Mouse (Mus musculus): ENCODE results near the gene Cnksr3. TPM values are rescaled to one million over a fixed set of nuclear protein-coding genes. Genes with fewer than 3 reads are reported as not detected.

Cnksr3 gene
- total and polyA plus RNA-seq, 2 experiments: 3.3 to 3.8 TPM

GRCm38 (mm10) chr10:7209691-7210455, 2.2 kb downstream of the Cnksr3 start:
- H3K27ac ChIP-seq (replicated peaks; ENCODE audit: insufficient read depth, low read depth, low read length): no peak overlapping the region
- H3K79me2 ChIP-seq (ENCODE audit: control insufficient read depth, insufficient read depth, low read length): peaks cover 47% of the 10 kb centered on the region
- H3K4me3 ChIP-seq (ENCODE audit: insufficient read depth, low read depth, low read length): peak overlapping the region; percentile 97
- no peak for DNase-seq (ENCODE audit: extremely low read depth, low read depth, low spot score)
- no peaks in the 10 kb centered on the region for H3K27me3 ChIP-seq (ENCODE audit: control insufficient read depth, insufficient read depth, low read length)
- no peak for TF ChIP-seq POLR2A (IDR thresholded peaks at IDR 0.05; ENCODE audit: extremely low read depth, insufficient read depth, low read length)
- no peak for TF ChIP-seq CTCF (IDR thresholded peaks at IDR 0.05; ENCODE audit: low read depth, low read length)
- H3K36me3 ChIP-seq (ENCODE audit: control insufficient read depth, insufficient read depth, low read length): no peaks in the 10 kb centered on the region
- 67% methylated on average over 5 of the region's 5 CpGs for WGBS
- H3K9ac ChIP-seq (ENCODE audit: low read depth, low read length): peak overlapping the region; percentile 40; the same call in 1 of the 2 replicates
- H3K4me1 ChIP-seq (ENCODE audit: control insufficient read depth, insufficient read depth, low read length): peaks cover 14% of the 10 kb centered on the region

- DNase-seq (ENCODE audit: extremely low read depth, low read depth, low spot score): peak; percentile 59
- TF ChIP-seq POLR2A (IDR thresholded peaks at IDR 0.05; ENCODE audit: extremely low read depth, insufficient read depth, low read length): no peak
- TF ChIP-seq CTCF (IDR thresholded peaks at IDR 0.05; ENCODE audit: low read depth, low read length): no peak
- Histone ChIP-seq H3K4me3 (ENCODE audit: insufficient read depth, low read depth, low read length) (0 out of 2 replicates have a peak overlapping the region, but pooled peaks have one; percentile 7), H3K27me3 (ENCODE audit: control insufficient read depth, insufficient read depth, low read length) (no peaks in the 10 kb centered on the region), H3K9ac (ENCODE audit: low read depth, low read length) (0 out of 2 replicates have a peak overlapping the region, but pooled peaks have one; percentile 8), H3K36me3 (ENCODE audit: control insufficient read depth, insufficient read depth, low read length) (no peaks in the 10 kb centered on the region), H3K27ac (replicated peaks; ENCODE audit: insufficient read depth, low read depth, low read length) (no peak overlapping the region), H3K79me2 (ENCODE audit: control insufficient read depth, insufficient read depth, low read length) (peaks cover 54% of the 10 kb centered on the region), H3K4me1 (ENCODE audit: control insufficient read depth, insufficient read depth, low read length) (peaks cover 14% of the 10 kb centered on the region)
- 25% methylated on average over 10 of the region's 10 CpGs for WGBS
Measured at GRCm38 (mm10) chr10:7208859-7209441, 3.1 kb downstream of the Cnksr3 start.

GRCm38 (mm10) chr10:7207301-7207700, 4.7 kb downstream of the Cnksr3 start:
- peak; percentile 24 for DNase-seq (ENCODE audit: extremely low read depth, low read depth, low spot score)
- WGBS: 79% methylated on average over 11 of the region's 11 CpGs
- peaks cover 11% of the 10 kb centered on the region for H3K4me1 ChIP-seq (ENCODE audit: control insufficient read depth, insufficient read depth, low read length)

GRCm38 (mm10) chr10:7206571-7206970, 5.5 kb downstream of the Cnksr3 start:
- H3K9ac ChIP-seq (ENCODE audit: low read depth, low read length): no peak overlapping the region
- peaks cover 11% of the 10 kb centered on the region for H3K4me1 ChIP-seq (ENCODE audit: control insufficient read depth, insufficient read depth, low read length)
- no peaks in the 10 kb centered on the region for H3K36me3 ChIP-seq (ENCODE audit: control insufficient read depth, insufficient read depth, low read length)
- DNase-seq (ENCODE audit: extremely low read depth, low read depth, low spot score): no peak
- WGBS: 73% methylated on average over 7 of the region's 7 CpGs
- H3K27ac ChIP-seq (replicated peaks; ENCODE audit: insufficient read depth, low read depth, low read length): no peak overlapping the region
- no peaks in the 10 kb centered on the region for H3K27me3 ChIP-seq (ENCODE audit: control insufficient read depth, insufficient read depth, low read length)
- H3K79me2 ChIP-seq (ENCODE audit: control insufficient read depth, insufficient read depth, low read length): peaks cover 68% of the 10 kb centered on the region
- H3K4me3 ChIP-seq (ENCODE audit: insufficient read depth, low read depth, low read length): no peak overlapping the region
- no peak for TF ChIP-seq POLR2A (IDR thresholded peaks at IDR 0.05; ENCODE audit: extremely low read depth, insufficient read depth, low read length)
- no peak for TF ChIP-seq CTCF (IDR thresholded peaks at IDR 0.05; ENCODE audit: low read depth, low read length)

More at GRCm38 (mm10) chr10:7207301-7207700, 4.7 kb downstream of the Cnksr3 start:
- Histone ChIP-seq H3K9ac (ENCODE audit: low read depth, low read length) (0 out of 2 replicates have a peak overlapping the region, but pooled peaks have one; percentile 3), H3K27me3 (ENCODE audit: control insufficient read depth, insufficient read depth, low read length) (no peaks in the 10 kb centered on the region), H3K4me3 (ENCODE audit: insufficient read depth, low read depth, low read length) (no peak overlapping the region), H3K79me2 (ENCODE audit: control insufficient read depth, insufficient read depth, low read length) (peaks cover 64% of the 10 kb centered on the region), H3K27ac (replicated peaks; ENCODE audit: insufficient read depth, low read depth, low read length) (no peak overlapping the region), H3K36me3 (ENCODE audit: control insufficient read depth, insufficient read depth, low read length) (no peaks in the 10 kb centered on the region)
- TF ChIP-seq CTCF (IDR thresholded peaks at IDR 0.05; ENCODE audit: low read depth, low read length) (no peak), POLR2A (IDR thresholded peaks at IDR 0.05; ENCODE audit: extremely low read depth, insufficient read depth, low read length) (no peak)

GRCm38 (mm10) chr10:7205576-7205975, 6.5 kb downstream of the Cnksr3 start:
- Histone ChIP-seq H3K27ac (replicated peaks; ENCODE audit: insufficient read depth, low read depth, low read length) (no peak overlapping the region), H3K36me3 (ENCODE audit: control insufficient read depth, insufficient read depth, low read length) (no peaks in the 10 kb centered on the region), H3K4me1 (ENCODE audit: control insufficient read depth, insufficient read depth, low read length) (peaks cover 10% of the 10 kb centered on the region), H3K9ac (ENCODE audit: low read depth, low read length) (no peak overlapping the region), H3K27me3 (ENCODE audit: control insufficient read depth, insufficient read depth, low read length) (no peaks in the 10 kb centered on the region), H3K79me2 (ENCODE audit: control insufficient read depth, insufficient read depth, low read length) (peaks cover 63% of the 10 kb centered on the region), H3K4me3 (ENCODE audit: insufficient read depth, low read depth, low read length) (no peak overlapping the region)
- 92% methylated on average over 3 of the region's 3 CpGs for WGBS
- TF ChIP-seq CTCF (IDR thresholded peaks at IDR 0.05; ENCODE audit: low read depth, low read length): no peak
- no peak for TF ChIP-seq POLR2A (IDR thresholded peaks at IDR 0.05; ENCODE audit: extremely low read depth, insufficient read depth, low read length)
- no peak for DNase-seq (ENCODE audit: extremely low read depth, low read depth, low spot score)
